ENCODE assay signal across 16 mouse cellular contexts in the genomic region with DNA sequence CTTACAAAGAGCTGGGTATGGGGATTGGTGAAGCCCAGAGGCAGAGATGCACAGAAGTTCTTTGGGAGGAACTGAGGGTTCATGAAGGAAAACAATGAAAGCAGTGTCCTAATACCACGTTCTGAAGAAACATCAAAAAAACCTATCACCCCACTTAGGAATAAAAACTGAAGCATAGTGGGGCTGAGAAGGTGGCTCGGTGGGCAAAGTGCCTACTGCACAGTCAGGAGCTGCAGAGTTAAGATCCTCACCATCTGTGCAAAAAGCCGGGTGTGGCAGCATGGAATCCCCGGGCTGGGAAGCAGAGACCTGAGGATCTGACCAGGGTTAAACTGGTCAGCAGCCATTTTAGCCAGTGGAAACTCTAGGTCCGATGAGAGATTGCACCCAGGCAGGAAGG.
"Had no signal": no experiment of that assay in that cellular context is flagged by ENCODE, and none has a peak within 500 bp of the region (broad histone marks: within the 10 kb centered on the region; RNA-seq: fewer than 3 reads in every experiment).

No protein-coding gene starts in this region.

- DNase-seq: kidney, postnatal 10 days; kidney, postnatal 4 days; lung, adult 2 months; lung, postnatal 36 days; midbrain, embryonic 14.5 days; retina, postnatal 1 day; right cerebral cortex, postnatal 4 days; spleen, adult 18-20 months; thymus, adult 18-20 months; thymus, postnatal 14 days had no signal

- H3K4me2 ChIP-seq: liver, embryonic 11.5 days; liver, embryonic 15.5 days; neural tube, embryonic 12.5 days had no signal

- H3K4me3 ChIP-seq: layer of hippocampus, adult 2 months; limb, embryonic 10.5 days; liver, embryonic 15.5 days; neural tube, embryonic 12.5 days had no signal

- ATAC-seq: lung, postnatal 0 days had no signal

- H3K4me1 ChIP-seq: limb, embryonic 10.5 days; liver, embryonic 15.5 days; neural tube, embryonic 12.5 days had no signal

- H3K27ac ChIP-seq: layer of hippocampus, adult 2 months; limb, embryonic 10.5 days; liver, embryonic 15.5 days; neural tube, embryonic 12.5 days had no signal

- H3K9ac ChIP-seq: liver, embryonic 15.5 days; neural tube, embryonic 12.5 days had no signal

- H3K36me3 ChIP-seq: limb, embryonic 10.5 days; liver, embryonic 15.5 days; neural tube, embryonic 12.5 days had no signal

- H3K27me3 ChIP-seq: liver, embryonic 15.5 days; neural tube, embryonic 12.5 days had no signal

- H3K9me3 ChIP-seq: limb, embryonic 10.5 days; liver, embryonic 15.5 days; neural tube, embryonic 12.5 days had no signal
